Mouse (Mus musculus): Measurements from ENCODE around the gene Bola1. TPM values are rescaled to one million over a fixed set of nuclear protein-coding genes. Genes with fewer than 3 reads are reported as not detected.

Bola1 gene
- polyA plus RNA-seq, 1 experiment from 2014 or later = 43.5 TPM

DNA sequence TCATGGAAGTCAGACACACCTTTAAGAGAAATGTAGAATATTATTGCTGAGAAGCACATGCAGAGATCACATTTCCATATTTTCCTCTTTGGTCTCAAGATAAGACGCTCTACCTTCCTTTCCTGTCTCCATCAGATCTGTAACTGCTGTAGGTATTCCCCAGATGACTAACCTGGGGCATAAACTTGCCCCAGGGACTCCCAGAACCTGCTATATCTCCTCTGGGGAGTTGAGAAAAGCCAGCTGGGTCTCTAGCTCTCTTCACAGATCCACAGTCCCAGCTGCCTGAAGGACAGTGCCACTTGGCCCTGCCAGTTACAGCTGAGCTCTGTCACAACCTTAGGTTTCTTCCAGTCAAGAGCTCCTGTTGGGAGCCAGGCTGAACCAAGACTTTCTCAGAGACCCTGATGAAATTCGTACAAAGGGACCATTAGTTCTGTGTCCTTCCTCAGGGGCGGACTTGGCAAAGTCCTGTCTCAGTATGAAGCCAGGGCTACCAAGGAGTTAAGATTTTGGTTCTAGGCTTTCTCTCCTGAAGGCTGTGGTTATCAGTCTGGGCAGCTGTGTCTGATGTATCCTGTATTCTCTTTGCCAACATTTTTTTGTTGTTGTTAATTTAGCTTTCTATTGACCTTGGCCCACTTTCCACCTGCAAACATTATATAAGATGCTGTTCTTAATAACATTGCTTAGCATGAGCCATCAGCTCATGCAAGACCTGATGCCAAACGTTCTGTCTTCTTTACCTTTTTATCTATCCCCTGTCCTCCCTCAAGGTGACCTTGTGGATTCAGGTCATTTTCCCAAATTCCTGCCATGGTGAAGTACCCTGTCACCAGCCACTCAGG is 11.6 kb upstream of the Bola1 start:
- Histone ChIP-seq H3K4me2 (ENCODE audit: low read depth, low read length) (no peak overlapping the region), H3K9ac (ENCODE audit: low read length) (no peak overlapping the region), H3K9me3 (replicated peaks; ENCODE audit: control insufficient read depth, low read length) (no peaks in the 10 kb centered on the region), H3K4me1 (ENCODE audit: control insufficient read depth, insufficient read depth, low read length) (no peaks in the 10 kb centered on the region; the same call in 1 of the 2 replicates), H3K4me3 (ENCODE audit: low read length) (no peak overlapping the region), H3K36me3 (ENCODE audit: control insufficient read depth, insufficient read depth) (no peaks in the 10 kb centered on the region), H3K27ac (ENCODE audit: low read length) (no peak overlapping the region), H3K27me3 (ENCODE audit: control insufficient read depth, insufficient read depth, low read length) (no peaks in the 10 kb centered on the region)
- no peak for ATAC-seq (replicated peaks; ENCODE audit: extremely low read depth, insufficient read depth, low FRiP score)
- WGBS = 55% methylated on average over 4 of the region's 4 CpGs

DNA sequence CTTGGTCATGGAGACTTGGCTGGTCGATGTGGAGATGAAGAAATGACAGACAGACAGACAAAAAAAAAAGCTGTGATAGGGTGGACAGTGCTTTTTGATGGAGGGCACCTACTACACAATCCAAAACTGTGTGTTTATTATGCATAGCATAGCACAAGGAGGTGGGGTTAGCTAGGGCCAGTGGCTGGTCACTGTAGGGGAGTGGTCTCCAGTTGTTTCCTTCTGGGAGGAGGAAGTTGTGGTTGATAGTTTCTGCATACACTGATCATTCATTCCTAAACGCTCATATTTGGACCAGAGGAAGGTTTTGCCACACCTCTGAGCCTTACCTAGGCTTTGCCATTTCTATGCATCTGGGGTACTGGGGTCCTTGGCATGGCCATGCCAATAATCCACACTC is 10.9 kb upstream of the Bola1 start:
- no peak overlapping the region for H3K4me2 ChIP-seq (ENCODE audit: low read depth, low read length)
- ATAC-seq (replicated peaks; ENCODE audit: extremely low read depth, insufficient read depth, low FRiP score) = no peak
- 79% methylated on average over 2 of the region's 2 CpGs for WGBS
- no peak overlapping the region for H3K9ac ChIP-seq (ENCODE audit: low read length)
- no peaks in the 10 kb centered on the region; the same call in 1 of the 2 replicates for H3K4me1 ChIP-seq (ENCODE audit: control insufficient read depth, insufficient read depth, low read length)
- H3K4me3 ChIP-seq (ENCODE audit: low read length) = no peak overlapping the region
- H3K9me3 ChIP-seq (replicated peaks; ENCODE audit: control insufficient read depth, low read length) = no peaks in the 10 kb centered on the region
- no peaks in the 10 kb centered on the region for H3K27me3 ChIP-seq (ENCODE audit: control insufficient read depth, insufficient read depth, low read length)
- no peak overlapping the region for H3K27ac ChIP-seq (ENCODE audit: low read length)
- no peaks in the 10 kb centered on the region for H3K36me3 ChIP-seq (ENCODE audit: control insufficient read depth, insufficient read depth)

DNA sequence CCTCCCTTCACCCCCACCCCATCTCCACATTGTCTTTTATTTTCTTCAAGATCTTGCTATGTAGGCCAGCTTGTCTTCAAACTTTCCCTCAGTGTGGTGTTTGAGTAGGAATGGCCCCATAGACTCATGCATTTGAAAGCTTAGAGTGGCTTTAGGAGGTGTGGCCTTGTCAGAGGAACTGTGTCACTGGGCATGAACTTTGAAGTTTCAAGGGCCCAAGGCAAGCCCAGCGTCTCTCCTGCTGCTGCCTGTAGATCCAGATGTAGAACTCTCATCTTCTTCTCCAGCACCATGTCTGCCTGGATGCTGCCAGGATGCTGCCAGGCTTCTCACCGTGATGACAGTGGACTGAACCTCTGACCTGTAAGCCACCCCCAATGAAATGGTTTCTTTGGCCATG is 9.3 kb upstream of the Bola1 start:
- Histone ChIP-seq H3K4me1 (ENCODE audit: control insufficient read depth, insufficient read depth, low read length) (peaks cover 2% of the 10 kb centered on the region; the same call in 1 of the 2 replicates), H3K4me3 (ENCODE audit: low read length) (no peak overlapping the region), H3K9ac (ENCODE audit: low read length) (no peak overlapping the region), H3K27ac (ENCODE audit: low read length) (no peak overlapping the region), H3K36me3 (ENCODE audit: control insufficient read depth, insufficient read depth) (no peaks in the 10 kb centered on the region), H3K4me2 (ENCODE audit: low read depth, low read length) (no peak overlapping the region), H3K27me3 (ENCODE audit: control insufficient read depth, insufficient read depth, low read length) (no peaks in the 10 kb centered on the region), H3K9me3 (replicated peaks; ENCODE audit: control insufficient read depth, low read length) (no peaks in the 10 kb centered on the region)
- WGBS = 53% methylated on average over 2 of the region's 2 CpGs
- ATAC-seq (replicated peaks; ENCODE audit: extremely low read depth, insufficient read depth, low FRiP score) = no peak

DNA sequence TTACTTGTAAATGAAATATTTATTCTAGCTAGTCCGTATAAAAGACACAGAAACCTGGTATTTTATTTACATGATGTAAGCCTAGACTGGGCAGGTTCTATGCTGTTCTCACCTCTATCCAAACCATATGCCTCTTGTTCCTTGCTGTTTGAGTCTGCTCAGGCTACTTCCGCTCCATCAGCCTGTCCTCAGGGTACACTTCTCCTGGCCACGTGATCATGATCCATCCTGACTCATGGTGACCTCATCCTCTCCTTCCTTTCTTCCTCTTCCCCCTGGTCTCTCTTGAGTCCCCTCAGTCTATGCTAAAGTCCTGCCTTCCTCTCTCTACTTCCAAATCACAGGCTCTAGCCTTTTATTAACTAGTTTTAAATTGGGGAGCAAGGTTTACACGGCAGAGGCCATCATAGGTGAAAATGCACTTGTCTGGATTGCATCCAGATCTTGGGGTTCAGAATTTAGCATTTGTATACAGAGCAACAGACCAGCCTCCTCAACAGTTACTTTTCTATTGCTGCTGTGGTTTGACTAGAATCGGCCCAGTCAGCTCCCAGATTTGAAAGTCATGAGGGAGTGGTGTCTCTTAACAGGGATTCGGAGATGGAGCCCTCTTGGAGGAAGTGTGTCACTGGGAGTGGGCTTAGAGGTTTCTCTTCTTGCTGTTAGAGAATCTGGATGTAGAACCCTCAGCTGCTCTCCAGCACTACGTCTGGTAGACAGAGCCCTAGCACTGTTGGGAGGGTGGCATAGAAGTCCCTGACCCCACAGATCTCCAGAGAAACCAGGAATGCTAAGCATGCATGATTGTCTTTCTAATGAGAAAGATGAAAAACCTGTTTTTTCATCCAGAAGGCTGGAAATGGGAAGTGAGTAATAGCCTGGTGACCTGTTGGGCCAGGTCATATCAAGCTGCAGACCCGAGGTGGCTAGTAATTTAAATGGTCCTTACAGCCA is 7.5 kb upstream of the Bola1 start:
- no peak overlapping the region for H3K9ac ChIP-seq (ENCODE audit: low read length)
- WGBS = 60% methylated on average over 8 of the region's 8 CpGs
- H3K27ac ChIP-seq (ENCODE audit: low read length) = no peak overlapping the region

DNA sequence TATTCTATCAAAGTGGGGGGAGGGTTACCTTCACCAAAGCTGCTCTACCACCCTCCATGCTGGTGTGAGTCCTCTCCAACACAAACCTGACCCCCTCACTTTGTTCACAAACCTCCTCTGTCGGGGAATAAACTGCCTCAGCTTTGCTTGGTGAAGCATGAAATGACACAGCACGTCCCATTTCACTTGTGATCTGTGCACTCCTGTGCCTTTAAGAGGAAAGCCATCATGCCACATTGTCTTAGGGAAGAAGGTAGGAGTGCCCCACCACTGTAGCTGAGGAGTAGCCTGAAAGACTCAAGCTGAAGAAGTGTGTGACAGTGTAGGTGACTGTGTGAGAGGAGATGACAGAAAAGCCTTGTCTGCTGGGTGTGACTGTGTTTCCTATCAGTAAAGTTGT is 5.9 kb upstream of the Bola1 start:
- Histone ChIP-seq H3K4me2 (ENCODE audit: low read depth, low read length) (no peak overlapping the region), H3K36me3 (ENCODE audit: control insufficient read depth, insufficient read depth) (no peaks in the 10 kb centered on the region), H3K9me3 (replicated peaks; ENCODE audit: control insufficient read depth, low read length) (no peaks in the 10 kb centered on the region), H3K4me1 (ENCODE audit: control insufficient read depth, insufficient read depth, low read length) (peaks cover 22% of the 10 kb centered on the region), H3K4me3 (ENCODE audit: low read length) (no peak overlapping the region), H3K9ac (ENCODE audit: low read length) (peak overlapping the region; percentile 21; the same call in 1 of the 2 replicates), H3K27me3 (ENCODE audit: control insufficient read depth, insufficient read depth, low read length) (no peaks in the 10 kb centered on the region), H3K27ac (ENCODE audit: low read length) (no peak overlapping the region)
- ATAC-seq (replicated peaks; ENCODE audit: extremely low read depth, insufficient read depth, low FRiP score) = no peak
- WGBS = 29% methylated on average over 2 of the region's 2 CpGs

More for the DNA sequence above, 7.5 kb upstream of the Bola1 start:
- H3K4me2 ChIP-seq (ENCODE audit: low read depth, low read length) = no peak overlapping the region
- H3K4me1 ChIP-seq (ENCODE audit: control insufficient read depth, insufficient read depth, low read length) = peaks cover 17% of the 10 kb centered on the region
- H3K27me3 ChIP-seq (ENCODE audit: control insufficient read depth, insufficient read depth, low read length) = no peaks in the 10 kb centered on the region
- H3K4me3 ChIP-seq (ENCODE audit: low read length) = no peak overlapping the region
- H3K36me3 ChIP-seq (ENCODE audit: control insufficient read depth, insufficient read depth) = no peaks in the 10 kb centered on the region
- no peak for ATAC-seq (replicated peaks; ENCODE audit: extremely low read depth, insufficient read depth, low FRiP score)
- no peaks in the 10 kb centered on the region for H3K9me3 ChIP-seq (replicated peaks; ENCODE audit: control insufficient read depth, low read length)

DNA sequence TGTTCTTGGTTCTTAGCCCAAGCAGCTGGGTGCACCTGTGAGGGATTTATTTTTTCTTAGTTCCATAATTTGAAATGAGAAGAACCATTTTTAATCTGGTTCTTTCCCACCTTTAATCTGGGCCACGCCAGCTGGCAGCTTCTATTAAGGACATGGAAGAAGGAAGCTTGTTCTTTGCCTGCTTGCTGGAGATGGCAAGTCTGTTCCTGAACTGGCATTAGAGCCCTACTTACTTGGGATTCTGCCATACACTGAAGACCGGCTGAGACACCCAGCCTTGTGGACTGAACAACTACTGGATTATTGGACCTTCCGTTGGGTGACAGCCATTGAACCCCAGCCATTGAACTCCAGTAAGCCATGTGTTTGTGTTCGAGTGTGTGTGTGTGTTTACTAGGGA is 3.3 kb upstream of the Bola1 start:
- no peak overlapping the region for H3K9ac ChIP-seq (ENCODE audit: low read length)
- ATAC-seq (replicated peaks; ENCODE audit: extremely low read depth, insufficient read depth, low FRiP score) = no peak
- H3K4me1 ChIP-seq (ENCODE audit: control insufficient read depth, insufficient read depth, low read length) = peaks cover 28% of the 10 kb centered on the region

DNA sequence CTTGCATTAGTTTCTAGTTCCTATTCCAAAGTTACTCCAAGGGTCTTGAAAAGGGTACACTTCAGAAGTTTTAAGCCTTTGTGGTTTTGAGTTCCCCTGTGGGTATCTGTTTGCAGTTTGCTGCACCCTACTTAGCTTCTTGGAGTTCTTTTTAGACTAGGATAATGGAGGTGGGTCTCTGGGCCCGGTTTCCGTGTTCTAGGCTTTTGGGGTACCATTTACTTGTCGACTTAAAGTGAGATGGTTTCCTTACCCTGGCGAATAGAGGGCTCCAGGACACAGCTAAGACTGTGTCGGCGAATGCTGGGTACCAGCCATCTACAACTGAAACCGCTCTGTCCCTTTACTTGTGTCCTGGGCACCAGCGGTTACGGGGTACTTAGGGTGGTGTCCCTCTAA is 2.1 kb upstream of the Bola1 start:
- Histone ChIP-seq H3K27me3 (ENCODE audit: control insufficient read depth, insufficient read depth, low read length) (no peaks in the 10 kb centered on the region), H3K4me1 (ENCODE audit: control insufficient read depth, insufficient read depth, low read length) (peaks cover 28% of the 10 kb centered on the region), H3K9me3 (replicated peaks; ENCODE audit: control insufficient read depth, low read length) (no peaks in the 10 kb centered on the region), H3K4me2 (ENCODE audit: low read depth, low read length) (peak overlapping the region; percentile 91), H3K9ac (ENCODE audit: low read length) (peak overlapping the region; percentile 81), H3K27ac (ENCODE audit: low read length) (peak overlapping the region; percentile 100), H3K36me3 (ENCODE audit: control insufficient read depth, insufficient read depth) (no peaks in the 10 kb centered on the region), H3K4me3 (ENCODE audit: low read length) (peak overlapping the region; percentile 77)
- 25% methylated on average over 9 of the region's 9 CpGs for WGBS
- no peak for ATAC-seq (replicated peaks; ENCODE audit: extremely low read depth, insufficient read depth, low FRiP score)

More for the DNA sequence above, 3.3 kb upstream of the Bola1 start:
- 89% methylated on average over 4 of the region's 4 CpGs for WGBS
- H3K4me2 ChIP-seq (ENCODE audit: low read depth, low read length) = peak overlapping the region; percentile 91
- H3K9me3 ChIP-seq (replicated peaks; ENCODE audit: control insufficient read depth, low read length) = no peaks in the 10 kb centered on the region
- H3K27ac ChIP-seq (ENCODE audit: low read length) = no peak overlapping the region
- no peaks in the 10 kb centered on the region for H3K36me3 ChIP-seq (ENCODE audit: control insufficient read depth, insufficient read depth)
- no peak overlapping the region for H3K4me3 ChIP-seq (ENCODE audit: low read length)
- no peaks in the 10 kb centered on the region for H3K27me3 ChIP-seq (ENCODE audit: control insufficient read depth, insufficient read depth, low read length)

DNA sequence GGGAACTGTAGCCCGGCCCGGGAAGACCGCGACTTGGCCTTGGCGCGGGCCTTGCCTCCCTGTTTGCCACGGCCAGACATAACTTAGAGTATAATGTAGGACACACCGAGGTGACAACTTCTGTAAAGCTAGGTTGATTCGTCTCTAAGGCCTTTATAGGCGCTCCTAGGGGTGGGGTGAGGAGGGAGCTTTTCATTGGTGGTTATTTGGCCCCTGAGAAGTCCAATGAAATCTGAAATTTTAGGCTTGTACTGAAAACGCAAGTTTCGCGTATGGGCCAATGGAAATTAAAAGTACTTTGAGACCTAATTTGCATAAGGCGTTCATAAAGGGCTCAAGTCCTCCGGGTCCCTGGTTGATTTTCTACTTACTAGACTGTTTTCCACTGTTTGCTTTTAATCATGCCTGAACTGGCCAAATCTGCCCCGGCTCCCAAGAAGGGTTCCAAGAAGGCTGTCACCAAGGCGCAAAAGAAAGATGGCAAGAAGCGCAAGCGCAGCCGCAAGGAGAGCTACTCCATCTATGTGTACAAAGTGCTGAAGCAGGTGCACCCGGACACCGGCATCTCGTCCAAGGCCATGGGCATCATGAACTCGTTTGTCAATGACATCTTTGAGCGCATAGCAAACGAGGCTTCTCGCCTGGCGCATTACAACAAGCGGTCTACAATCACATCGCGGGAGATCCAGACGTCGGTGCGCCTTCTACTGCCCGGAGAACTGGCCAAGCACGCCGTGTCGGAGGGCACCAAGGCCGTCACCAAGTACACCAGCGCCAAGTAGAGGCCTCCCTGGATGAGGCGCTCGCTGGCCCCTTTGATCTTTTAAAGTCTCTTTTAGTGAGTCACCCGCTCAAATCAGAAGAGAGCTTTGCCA is 1.5 kb upstream of the Bola1 start, which contains the start of the genes Hist2h2ac and Hist2h2be:
TSS of gene Hist2h2ac (minus strand) at position 116 of the 875 bp plus-strand sequence.
TSS of gene Hist2h2be (plus strand) at position 355 of the 875 bp plus-strand sequence.
- peak within 1 kb of the TSS; percentile 100 for H3K27ac ChIP-seq (ENCODE audit: low read length)
- no peaks in the 10 kb centered on the region for H3K27me3 ChIP-seq (ENCODE audit: control insufficient read depth, insufficient read depth, low read length)

More for the DNA sequence above, 1.5 kb upstream of the Bola1 start, which contains the start of the genes Hist2h2ac and Hist2h2be:
- WGBS = under 1% methylated on average over 43 of the region's 43 CpGs
- Histone ChIP-seq H3K4me1 (ENCODE audit: control insufficient read depth, insufficient read depth, low read length) (peaks cover 28% of the 10 kb centered on the region), H3K9ac (ENCODE audit: low read length) (peak within 1 kb of the TSS; percentile 94), H3K4me2 (ENCODE audit: low read depth, low read length) (peak within 1 kb of the TSS; percentile 91), H3K9me3 (replicated peaks; ENCODE audit: control insufficient read depth, low read length) (no peaks in the 10 kb centered on the region), H3K36me3 (ENCODE audit: control insufficient read depth, insufficient read depth) (no peaks in the 10 kb centered on the region), H3K4me3 (ENCODE audit: low read length) (peak within 1 kb of the TSS; percentile 77)
- peak; percentile 92 for ATAC-seq (replicated peaks; ENCODE audit: extremely low read depth, insufficient read depth, low FRiP score)
